Mouse (Mus musculus) ES-Bruce4 (cell line): ENCODE results near the gene Ppp6r2.

Experiments
- CTCF ChIP-seq: IDR thresholded peaks from one replicate; pipeline ENCODE4 v1.8.1; 2011; ENCODE audit warnings: low read depth, low read length
- EP300 ChIP-seq: IDR thresholded peaks from 2 replicates; pipeline ENCODE4 v1.6.1; 2011; ENCODE audit warnings: low read depth, low read length; ENCODE audit not compliant: insufficient read depth
- POLR2A ChIP-seq: IDR thresholded peaks from one replicate; pipeline ENCODE4 v1.8.1; 2011; ENCODE audit warnings: low read length; ENCODE audit not compliant: insufficient read depth

- no peak for TF ChIP-seq POLR2A
- no peak for TF ChIP-seq CTCF
- TF ChIP-seq EP300 = no peak
Measured at GRCm38 (mm10) chr15:89282546-89282945, 71.2 kb downstream of the Ppp6r2 start.
